Comparison of ENCODE assay signal across 16 mouse cellular contexts in the genomic region with DNA sequence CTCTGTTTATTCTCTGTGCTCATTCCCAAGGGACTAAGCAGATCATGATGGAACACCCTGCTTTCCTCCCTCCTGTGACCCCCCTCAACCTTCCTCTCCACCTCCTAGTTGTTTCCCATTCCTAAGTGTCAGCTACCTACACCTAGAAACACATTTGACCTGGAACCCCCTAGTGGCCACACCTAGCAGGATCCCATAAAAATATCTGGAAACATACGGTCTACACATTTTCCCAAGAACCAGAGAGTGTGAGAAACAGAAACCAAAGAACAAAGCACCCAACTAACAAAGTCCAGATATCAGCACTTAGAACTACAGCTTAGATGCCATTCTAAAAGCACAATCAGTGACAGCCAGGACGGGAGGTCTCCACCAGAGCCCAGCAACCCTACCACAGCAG. TPM values are rescaled to one million over a fixed set of nuclear protein-coding genes. Genes with fewer than 3 reads are reported as not detected.
DNase-seq lines count a peak whose midpoint lies in the region; ATAC-seq and TF ChIP-seq lines count a peak whose summit lies in the region.
"Had no signal": no experiment of that assay in that cellular context is flagged by ENCODE, and none has a peak within 500 bp of the region (broad histone marks: within the 10 kb centered on the region; RNA-seq: fewer than 3 reads in every experiment).

No protein-coding gene starts in this region.

- DNase-seq in cerebellum, adult 8-10 months, result no peak
- no peak for DNase-seq in layer of hippocampus, adult 2 months (ENCODE audit: low spot score in 2 of 2)
- DNase-seq in layer of hippocampus, adult 9-11 months, result no peak
- DNase-seq in A20 (ENCODE audit: low read depth, low spot score), result peak; percentile 55
- DNase-seq in yolk sac, embryonic 10.5 days (ENCODE audit: low spot score), result no peak
- DNase-seq in T-cell, adult 2 months (ENCODE audit: low spot score), result no peak
- DNase-seq: cerebellum, adult 9-10 months; kidney, postnatal 10 days; lung, adult 18-20 months; right cerebral cortex, postnatal 4 days; thymus, postnatal 4 days had no signal

- H3K4me3 ChIP-seq in layer of hippocampus, adult 2 months, result no peak overlapping the region
- H3K4me3 ChIP-seq: erythroblast, embryonic 14.5 days had no signal

- peak; percentile 15; the same call in 1 of the 2 replicates for ATAC-seq in cerebellum, adult (ENCODE audit: insufficient number of reproducible peaks, low FRiP score, low TSS enrichment)
- peak; percentile 32; the same call in 1 of the 2 replicates for ATAC-seq in common myeloid progenitor, adult 5-6 weeks (replicated peaks; ENCODE audit: low read depth, poor library complexity, severe bottlenecking)
- ATAC-seq: activated CD4-positive, CD25-positive, alpha-beta regulatory T cell, adult 4 months; hindbrain, embryonic 16.5 days had no signal

- no peak overlapping the region for H3K27ac ChIP-seq in layer of hippocampus, adult 2 months

- TF ChIP-seq CTCF in layer of hippocampus, adult 2 months (conservative IDR thresholded peaks at IDR 0.05), result peak; percentile 57

RNA-seq across cellular contexts. Expression of gene Cnot2, which starts 26.9 kb away (rescaled TPM):
- 10 to 100 TPM; 87.5 to 92.5 TPM for total RNA-seq in layer of hippocampus, adult 2 months (2021)
- 142 and 172 TPM in 2 replicates for total RNA-seq in common myeloid progenitor, adult 5-6 weeks (2017)
